Mouse (Mus musculus) erythroblast, adult 5-6 weeks (primary cell): ENCODE measurements around the gene Iqschfp. TPM values are rescaled to one million over a fixed set of nuclear protein-coding genes. Genes with fewer than 3 reads are reported as not detected.

ENCODE experiments used
- ATAC-seq: replicated peaks from 2 replicates; pipeline ENCODE4 v1.8.0; 2016; ENCODE audit warnings: moderate number of reproducible peaks, mild to moderate bottlenecking, moderate TSS enrichment, inconsistent platforms; ENCODE audit not compliant: poor library complexity, low FRiP score, severe bottlenecking
- total RNA-seq, 2 experiments: library from RNA; stranded (forward) in 1 of 2; stranded (reverse) in 1 of 2; fragments of 150-400 nt in 1 of 2; fragments of 200-764, 138-1000 nt in 1 of 2; gene quantifications; 2 replicates each; pipeline versions ENCODE4 v1.2.3 to v1.2.4; 2015 to 2017; ENCODE audit warnings: low replicate concordance in 2 of 2

Iqschfp gene
- total RNA-seq, 2 experiments from 2014 or later: not detected

DNA sequence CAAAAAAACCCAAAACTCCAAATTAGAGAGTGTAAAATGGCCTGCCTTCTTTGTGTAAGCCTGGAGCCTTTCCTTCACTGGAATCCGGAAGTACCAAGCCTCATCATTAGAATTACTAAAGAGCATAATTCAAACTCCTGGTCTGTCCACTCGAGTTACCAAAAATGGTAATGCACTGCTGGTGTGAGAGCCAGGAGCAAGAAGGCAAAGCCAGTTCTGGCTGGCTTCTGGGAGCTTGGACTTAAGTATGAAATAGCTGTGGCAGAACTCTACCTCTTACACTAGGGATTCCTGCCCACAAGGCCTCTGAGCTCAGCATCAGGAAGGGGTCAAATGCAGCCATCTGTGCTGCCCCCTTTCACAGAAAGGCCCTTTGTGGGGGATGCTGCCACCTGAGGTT lies 585.4 kb downstream of the Iqschfp start:
- ATAC-seq: no peak

DNA sequence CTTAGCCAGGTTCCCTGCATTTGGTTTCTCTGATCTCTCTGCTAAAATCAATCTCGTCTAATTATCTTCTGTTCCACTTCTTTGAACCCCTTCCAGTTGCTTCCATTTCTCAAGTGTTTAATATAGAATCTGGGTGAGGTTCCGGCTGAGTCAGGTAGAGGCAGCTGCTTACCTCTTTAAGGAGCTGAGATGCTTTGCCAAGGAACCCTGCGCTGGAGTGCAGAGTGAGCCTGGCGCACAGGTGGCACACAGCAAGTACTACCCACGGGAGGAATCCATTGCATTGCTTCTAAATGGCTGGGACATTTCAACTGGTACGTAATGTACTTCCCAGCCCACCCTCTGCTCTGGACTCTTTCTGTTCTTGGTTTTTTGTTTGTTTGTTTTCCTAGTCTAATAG lies 587.2 kb downstream of the Iqschfp start:
- no peak for ATAC-seq

GRCm38 (mm10) chr3:68483517-68483916 lies 591.5 kb downstream of the Iqschfp start:
- no peak for ATAC-seq

- ATAC-seq: no peak
Measured at GRCm38 (mm10) chr3:68484021-68484420, 592.0 kb downstream of the Iqschfp start.

GRCm38 (mm10) chr3:68484561-68484960 lies 592.5 kb downstream of the Iqschfp start:
- no peak for ATAC-seq

- ATAC-seq: no peak
Measured at GRCm38 (mm10) chr3:68487621-68488020, 595.6 kb downstream of the Iqschfp start.

- ATAC-seq: no peak
Measured at GRCm38 (mm10) chr3:68488316-68488715, 596.3 kb downstream of the Iqschfp start.

DNA sequence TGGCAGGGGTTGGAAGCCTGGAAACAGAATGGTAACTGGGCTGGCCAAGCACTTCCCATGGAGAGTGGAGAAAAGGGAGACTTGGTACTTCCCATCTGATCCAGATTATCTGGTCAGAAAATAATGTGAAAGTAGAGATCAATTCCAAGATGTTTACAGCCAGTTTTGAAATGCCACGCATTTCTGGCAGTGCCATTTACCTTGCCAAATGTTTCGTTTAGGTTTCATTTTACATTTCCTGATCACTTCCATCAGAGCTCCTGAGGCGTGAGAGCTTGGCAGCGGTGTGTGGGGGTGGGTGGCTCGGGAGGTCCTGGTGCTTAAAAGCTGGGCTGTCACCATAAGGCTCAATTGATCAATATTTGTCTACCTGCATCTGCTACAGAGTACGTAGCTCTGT lies 599.5 kb downstream of the Iqschfp start:
- ATAC-seq: no peak

DNA sequence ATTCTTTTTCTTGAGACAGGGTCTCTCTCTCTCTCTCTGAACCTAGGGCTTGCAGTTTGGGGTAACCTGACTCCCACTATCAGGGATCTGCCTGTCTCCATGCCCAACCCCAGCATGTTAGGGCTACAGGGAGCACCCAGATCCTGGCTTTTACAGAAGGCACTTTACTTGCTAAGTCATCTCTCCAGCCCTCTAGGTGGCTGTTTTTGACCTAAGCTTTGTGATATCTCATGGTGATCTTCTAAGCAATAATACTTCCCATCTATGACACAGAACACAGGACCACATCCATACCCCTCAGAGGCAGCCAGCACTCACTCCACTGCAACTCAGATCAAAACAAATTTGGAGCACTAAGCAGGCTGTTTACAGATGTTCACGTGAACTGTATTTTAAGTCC lies 600.0 kb downstream of the Iqschfp start:
- no peak for ATAC-seq

- no peak for ATAC-seq
Measured at GRCm38 (mm10) chr3:68492513-68492912, 600.5 kb downstream of the Iqschfp start.

GRCm38 (mm10) chr3:68493170-68493585 lies 601.1 kb downstream of the Iqschfp start:
- peak; percentile 31 for ATAC-seq

GRCm38 (mm10) chr3:68493586-68494295 lies 601.7 kb downstream of the Iqschfp start:
- ATAC-seq: peak; percentile 24; the same call in 1 of the 2 replicates

DNA sequence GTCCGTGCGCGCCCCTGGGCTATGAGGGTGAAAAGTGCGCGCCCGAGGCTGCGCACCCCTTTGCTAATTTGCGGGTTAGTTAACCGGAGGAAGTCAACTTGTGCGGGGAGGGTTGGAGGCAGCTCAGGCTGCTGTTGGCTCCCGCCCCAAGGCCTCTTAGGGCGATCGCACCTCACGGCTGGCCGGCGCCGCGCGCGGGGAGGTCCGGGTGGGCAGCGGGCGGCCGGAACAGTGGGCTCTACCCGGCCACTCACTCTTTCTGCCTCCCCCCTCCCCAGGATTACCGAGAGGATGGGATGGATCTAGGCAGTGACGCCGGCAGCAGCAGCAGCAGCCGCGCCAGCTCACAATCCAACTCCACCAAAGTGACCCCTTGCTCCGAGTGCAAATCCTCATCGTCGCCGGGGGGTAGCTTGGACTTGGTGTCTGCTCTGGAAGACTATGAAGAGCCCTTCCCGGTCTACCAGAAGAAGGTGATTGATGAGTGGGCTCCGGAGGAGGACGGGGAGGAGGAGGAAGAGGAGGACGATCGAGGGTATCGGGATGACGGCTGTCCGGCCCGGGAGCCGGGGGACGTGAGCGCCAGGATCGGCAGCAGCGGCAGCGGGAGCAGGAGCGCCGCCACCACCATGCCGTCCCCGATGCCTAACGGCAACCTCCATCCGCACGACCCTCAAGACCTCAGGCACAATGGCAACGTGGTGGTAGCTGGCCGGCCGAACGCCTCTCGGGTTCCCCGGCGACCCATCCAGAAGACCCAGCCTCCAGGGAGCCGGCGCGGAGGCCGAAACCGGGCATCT lies 602.5 kb downstream of the Iqschfp start:
- 0 out of 2 replicates have a peak, but pooled peaks have one; percentile 9 for ATAC-seq

GRCm38 (mm10) chr3:68495096-68495735 lies 603.2 kb downstream of the Iqschfp start:
- ATAC-seq: peak; percentile 32

DNA sequence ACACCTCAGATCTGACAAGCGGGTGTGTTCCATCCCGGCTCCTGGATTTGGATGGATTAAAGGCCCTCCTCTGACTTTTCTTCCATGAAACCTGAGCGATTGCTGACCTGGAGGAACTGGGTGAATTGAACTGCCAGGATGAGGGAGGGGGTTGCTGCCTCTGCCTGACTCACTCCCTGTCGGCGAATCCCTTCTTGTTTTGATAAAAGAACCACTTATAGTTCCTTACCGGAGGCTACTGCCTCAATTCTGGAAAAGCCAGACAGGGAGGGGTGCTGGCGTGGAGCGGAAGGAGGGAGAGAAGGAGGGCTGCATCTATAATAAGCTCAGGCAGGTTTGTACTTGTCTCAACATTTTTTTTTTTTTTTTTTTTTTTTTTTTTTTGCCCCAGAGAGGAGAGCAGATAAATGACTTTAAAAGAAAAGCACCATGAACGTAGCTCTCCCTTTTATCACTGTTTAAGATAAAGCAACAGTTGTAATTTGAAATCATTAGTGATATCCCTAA lies 603.8 kb downstream of the Iqschfp start:
- ATAC-seq: no peak

DNA sequence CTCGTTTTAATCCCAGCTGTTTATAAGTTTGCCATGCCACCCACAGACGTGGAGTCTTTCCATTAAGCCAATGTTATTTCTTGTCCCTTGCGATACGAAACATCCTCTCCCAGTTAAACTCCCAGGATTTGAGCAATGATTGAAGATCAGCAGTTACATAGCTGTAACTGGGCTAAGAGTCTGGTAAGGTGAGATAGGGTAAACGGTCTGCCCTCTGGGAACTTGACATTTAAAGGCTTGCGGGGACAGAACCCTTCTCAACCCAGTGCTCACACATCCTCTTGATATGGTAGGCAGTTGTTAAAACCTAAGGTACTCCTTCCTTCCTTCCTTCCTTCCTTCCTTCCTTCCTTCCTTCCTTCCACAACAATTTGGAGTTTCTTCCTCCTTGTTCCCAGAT lies 604.5 kb downstream of the Iqschfp start:
- no peak for ATAC-seq

- ATAC-seq: peak; percentile 86
Measured at GRCm38 (mm10) chr3:68499532-68500152, 607.6 kb downstream of the Iqschfp start.

DNA sequence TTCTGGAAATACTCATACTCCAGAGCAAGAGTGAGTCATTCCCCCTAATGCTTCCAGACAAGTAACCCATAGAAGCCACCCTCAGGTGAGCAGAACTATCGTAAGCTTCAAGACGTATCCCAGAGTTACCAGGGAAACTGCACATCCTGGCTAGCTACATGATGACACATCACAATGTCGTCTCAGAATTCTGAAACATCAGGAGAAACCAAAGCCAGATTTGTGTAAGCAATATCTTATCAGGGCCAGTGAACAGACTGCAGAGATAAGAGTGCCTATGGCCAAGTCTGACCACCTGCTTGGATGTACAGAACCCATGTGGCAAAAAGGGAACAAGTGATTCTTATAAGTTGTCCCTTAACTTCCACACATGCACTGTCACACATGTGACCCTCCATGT lies 612.8 kb downstream of the Iqschfp start:
- ATAC-seq: no peak

DNA sequence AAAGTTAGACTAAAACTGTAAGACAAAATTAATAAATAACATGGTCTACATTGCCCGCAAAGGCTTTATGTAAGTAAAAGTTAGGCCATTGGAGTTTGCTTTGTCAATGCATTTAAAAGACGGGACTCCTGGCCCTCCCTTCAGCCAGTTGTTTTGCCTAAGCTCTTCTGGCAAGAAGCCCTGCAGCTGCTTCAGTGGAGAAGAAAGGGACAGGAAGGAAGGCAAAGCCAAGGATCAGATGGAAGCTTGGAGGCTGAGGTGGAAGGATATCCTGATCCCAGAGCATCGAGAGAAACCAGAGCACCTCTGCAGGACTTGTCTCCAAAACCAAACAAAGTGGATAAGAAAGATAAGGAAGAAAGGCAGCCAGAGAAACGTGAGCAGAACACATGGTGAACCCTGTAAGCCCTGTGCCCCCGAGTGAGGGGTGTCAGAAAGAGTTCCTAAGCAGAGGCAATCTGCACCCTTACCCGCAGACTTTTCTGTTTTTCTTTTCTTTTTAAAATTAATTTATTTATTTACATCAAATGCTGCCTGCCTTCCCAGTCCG lies 614.8 kb downstream of the Iqschfp start:
- no peak for ATAC-seq

DNA sequence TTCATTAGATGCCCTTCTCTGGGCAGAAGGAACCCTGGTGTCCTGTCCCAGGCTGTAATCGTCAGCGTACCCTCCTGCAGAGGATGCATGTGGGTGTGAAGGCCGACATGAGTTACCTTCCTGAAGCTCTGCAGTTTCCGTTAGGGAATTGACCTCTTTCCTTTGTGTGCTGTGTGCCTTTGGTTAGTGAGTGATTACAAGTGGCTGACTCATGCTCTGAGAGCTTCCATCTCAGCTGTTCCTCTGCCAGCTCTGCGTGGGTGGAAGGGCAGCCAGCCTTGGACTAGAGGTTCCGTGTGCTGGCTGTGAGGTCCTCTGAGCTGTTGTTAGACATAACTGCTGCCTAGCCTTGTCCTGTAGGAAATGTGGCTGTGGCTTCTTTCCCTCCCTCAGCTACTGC lies 616.6 kb downstream of the Iqschfp start:
- ATAC-seq: peak; percentile 66
